Mouse (Mus musculus) hematopoietic stem cell, adult 5-6 weeks (primary cell): Measurements from ENCODE around the gene Hddc2. TPM values are rescaled to one million over a fixed set of nuclear protein-coding genes. Genes with fewer than 3 reads are reported as not detected.

Experiments used
- ATAC-seq, 2 experiments: fragments of 125-278 bp in 1 of 2; replicated peaks in 1 of 2; 2 replicates each; pipeline ENCODE4 v1.8.0; 2016 to 2017; ENCODE audit warnings: inconsistent platforms in 2 of 2, mild to moderate bottlenecking in 2 of 2, moderate number of reproducible peaks in 2 of 2, low read depth in 1 of 2, moderate TSS enrichment in 1 of 2; ENCODE audit not compliant: low FRiP score in 2 of 2, poor library complexity in 2 of 2, severe bottlenecking in 2 of 2, insufficient read depth in 1 of 2, low TSS enrichment in 1 of 2
- total RNA-seq: library from RNA; stranded (forward); fragments of 172-1452, 232-1000 nt; gene quantifications from 2 replicates; pipeline ENCODE4 v1.2.3, GENCODE M21; 2017

Gene Hddc2
- total RNA-seq = 65.8 and 105 TPM in 2 replicates

DNA sequence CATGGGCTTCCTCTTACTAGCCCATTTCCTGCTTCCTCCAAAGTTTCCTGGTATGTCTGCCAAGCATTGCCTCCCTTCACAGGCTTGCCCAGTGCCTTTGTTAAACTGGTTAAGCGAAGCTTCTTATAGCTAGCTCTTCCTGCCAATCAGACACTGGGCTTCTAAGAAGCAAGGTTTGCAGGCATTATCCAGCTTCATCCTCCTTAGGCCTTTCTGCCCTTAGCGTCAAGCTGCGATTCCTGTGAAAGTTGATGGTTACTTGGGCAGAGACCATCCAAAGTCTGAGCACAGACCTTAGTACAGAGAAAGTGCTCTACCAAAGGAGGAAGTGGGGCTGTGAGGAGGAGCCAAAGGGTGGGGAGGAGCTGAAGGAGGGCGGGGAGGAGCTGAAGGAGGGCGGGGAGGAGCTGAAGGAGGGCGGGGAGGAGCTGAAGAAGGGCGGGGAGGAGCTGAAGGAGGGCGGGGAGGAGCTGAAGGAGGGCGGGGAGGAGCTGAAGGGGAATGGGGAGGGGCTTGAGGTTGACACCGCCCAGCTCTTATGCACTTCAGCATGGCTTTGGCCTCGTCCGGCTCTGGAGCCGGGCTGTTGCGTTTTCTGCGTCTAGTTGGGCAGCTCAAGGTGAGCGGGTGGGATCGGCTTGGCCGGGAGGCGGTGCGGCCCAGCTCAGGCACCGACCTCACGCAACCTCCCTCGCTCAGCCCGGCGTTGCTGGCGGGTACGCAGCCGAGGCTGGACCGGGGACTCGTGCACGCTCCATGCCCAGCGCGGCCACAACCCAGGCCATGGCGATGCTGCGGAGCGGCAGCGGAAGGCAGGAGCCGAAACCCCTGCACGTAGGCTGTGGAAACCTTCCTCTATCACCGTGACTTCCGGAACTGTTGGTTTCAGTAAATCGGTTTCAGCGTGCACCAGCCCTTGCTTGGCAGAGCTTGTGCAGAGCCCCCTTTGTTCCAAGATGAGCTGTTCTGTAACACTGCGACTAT lies at the start of gene Hddc2:
Gene Hddc2, plus strand, starts transcription at position 519 of the 984 bp plus-strand sequence.
- peak; percentile 84 to 91 for ATAC-seq

DNA sequence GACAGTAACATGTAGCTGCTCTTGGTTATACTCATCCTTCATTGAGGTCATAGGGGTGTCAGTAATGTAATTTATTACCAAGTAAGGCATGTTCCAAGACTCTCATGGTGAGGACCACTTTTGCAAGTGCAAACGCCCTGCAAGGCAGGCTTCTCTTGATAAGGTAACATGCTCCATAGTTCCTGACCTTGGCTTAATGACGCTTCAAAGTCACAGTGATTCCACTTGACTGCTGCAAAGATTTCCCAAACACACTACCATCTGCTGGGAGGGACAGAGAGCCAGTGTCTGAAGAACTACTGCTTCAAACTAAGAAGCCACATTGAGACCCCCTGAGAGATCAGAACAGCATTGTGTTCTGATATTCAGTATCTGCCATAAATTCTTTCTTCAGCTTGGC lies 40.4 kb upstream of the Hddc2 start:
- no peak for ATAC-seq

DNA sequence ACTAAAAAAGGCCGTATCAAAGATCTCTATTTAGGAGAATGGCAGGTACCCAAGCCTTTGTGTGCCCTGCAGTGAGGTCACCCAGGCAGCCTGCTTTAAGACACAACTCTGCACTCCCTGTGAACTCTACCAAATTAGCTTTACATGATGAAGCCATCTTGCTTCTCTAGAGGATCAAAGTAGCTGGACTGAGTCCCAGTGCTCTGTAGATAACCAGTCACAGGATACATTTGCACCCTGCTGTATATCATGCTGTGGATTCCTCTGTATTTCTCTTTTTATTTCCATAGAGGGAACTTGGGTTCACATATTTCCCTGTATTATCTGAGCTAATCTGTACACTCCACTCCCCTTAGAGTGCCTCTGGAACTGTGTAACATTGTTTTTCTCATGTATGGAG lies 40.0 kb upstream of the Hddc2 start:
- ATAC-seq = no peak

- ATAC-seq = no peak
Measured at GRCm38 (mm10) chr10:31287787-31288186, 25.4 kb upstream of the Hddc2 start.

GRCm38 (mm10) chr10:31288697-31289390 lies 24.3 kb upstream of the Hddc2 start:
- ATAC-seq = no peak

DNA sequence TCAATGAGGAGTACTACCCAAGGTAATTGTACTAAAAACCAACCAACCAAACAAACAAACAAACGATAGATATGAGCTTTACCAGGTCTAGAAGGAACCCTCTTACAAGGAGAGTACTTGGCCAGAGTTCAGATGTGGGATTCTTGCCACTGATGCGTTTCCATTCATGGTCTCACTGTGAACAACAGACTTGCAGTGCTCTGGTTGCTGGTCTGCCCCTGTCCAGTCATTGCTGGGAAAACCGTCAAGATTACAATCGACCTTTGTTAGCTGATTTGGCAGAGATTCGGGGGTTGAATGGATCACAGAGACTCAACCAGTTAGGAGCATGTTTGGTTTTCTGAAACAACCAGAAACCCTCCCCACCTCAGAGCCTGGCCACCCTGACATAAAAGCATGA lies 17.5 kb upstream of the Hddc2 start:
- ATAC-seq = no peak

DNA sequence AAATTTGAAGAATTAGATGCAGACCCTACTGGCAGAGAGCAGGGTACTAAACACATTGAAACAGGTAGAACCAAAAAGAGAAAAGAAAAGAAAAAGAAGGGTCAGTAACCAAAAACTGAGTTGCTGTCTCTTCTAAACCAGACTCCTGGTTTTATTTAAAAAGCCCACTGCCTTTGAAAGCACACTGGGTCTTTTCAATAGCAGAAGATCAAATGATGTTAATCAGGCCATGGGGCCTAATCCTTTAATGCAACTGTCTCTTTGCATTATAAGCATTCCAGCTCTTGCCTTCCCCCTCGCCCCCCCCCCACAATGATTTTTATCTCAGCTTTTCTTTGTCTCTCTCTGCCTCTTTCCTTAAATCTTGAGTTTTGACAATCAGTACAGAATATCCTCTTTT lies 16.7 kb upstream of the Hddc2 start:
- no peak for ATAC-seq

DNA sequence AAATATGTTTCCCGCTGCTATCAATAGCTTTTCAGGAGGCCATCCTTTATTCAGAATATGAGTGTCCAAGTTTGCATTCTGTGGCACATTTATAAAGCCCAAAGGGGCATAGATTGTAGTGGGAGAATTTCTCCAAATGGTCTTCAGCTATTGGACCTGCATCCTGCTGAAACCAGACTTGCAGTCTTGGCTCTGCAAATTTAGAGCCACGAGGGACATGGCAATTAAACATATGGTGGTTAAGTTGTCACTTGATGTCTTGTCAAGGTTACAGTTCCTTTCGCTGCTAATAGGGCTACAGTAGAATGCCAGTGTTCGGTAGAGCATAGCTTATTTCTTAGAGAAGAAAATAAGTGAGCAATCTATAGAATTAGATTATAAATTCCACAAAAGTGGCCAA lies 16.1 kb upstream of the Hddc2 start:
- ATAC-seq = no peak

GRCm38 (mm10) chr10:31298263-31298662 lies 14.9 kb upstream of the Hddc2 start:
- no peak for ATAC-seq

- ATAC-seq = peak; percentile 62 to 94
Measured at GRCm38 (mm10) chr10:31298921-31299574, 14.1 kb upstream of the Hddc2 start.

DNA sequence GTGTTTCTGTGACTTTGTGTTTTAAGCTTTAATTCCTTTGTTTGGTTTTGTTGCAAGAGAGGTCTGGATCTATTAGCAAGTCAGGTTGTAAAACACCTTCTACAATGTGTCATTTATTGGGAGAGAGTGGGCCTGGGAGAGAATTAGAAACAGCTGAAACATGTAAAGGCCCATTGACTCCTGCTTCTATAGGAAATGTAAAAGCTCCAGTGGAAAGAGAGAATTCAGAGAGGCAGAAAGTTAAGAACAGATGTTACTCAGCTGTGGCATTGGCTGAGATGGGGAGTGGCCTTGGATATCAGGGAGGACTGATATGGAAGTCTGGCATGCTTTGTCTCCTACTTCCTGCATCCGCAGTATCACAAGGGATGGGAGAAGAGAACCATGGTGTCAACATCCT lies 12.9 kb upstream of the Hddc2 start:
- no peak for ATAC-seq

- ATAC-seq = no peak
Measured at GRCm38 (mm10) chr10:31303446-31303845, 9.7 kb upstream of the Hddc2 start.

GRCm38 (mm10) chr10:31307024-31307598 lies 6.1 kb upstream of the Hddc2 start:
- no peak for ATAC-seq

- no peak for ATAC-seq
Measured at GRCm38 (mm10) chr10:31318491-31318890, 5.3 kb downstream of the Hddc2 start.

DNA sequence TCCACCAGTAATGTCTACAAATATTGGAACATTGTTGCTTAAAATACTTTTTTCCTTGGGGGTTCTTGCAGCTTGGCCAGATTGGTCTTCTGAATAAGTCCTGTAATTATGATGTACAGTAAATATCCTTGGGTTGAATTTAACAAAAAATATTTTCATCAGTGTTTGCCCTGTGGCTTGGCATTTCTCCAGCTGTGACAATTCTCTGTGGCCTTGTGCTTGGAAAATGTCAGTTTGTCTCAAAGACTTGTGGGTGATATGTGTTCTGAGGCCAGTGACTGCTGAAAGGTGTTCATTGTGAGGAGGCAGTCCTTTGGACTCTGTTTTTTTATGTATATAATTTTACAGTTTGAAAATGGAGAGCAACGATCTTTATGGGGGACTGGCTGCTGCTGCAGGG lies 16.3 kb downstream of the Hddc2 start:
- no peak for ATAC-seq

GRCm38 (mm10) chr10:31330286-31330962 lies 17.2 kb downstream of the Hddc2 start:
- ATAC-seq = peak in 1 of 2 experiments; percentile 56; a peak in 1 of 4 replicates

- ATAC-seq = peak; percentile 62 to 67; a peak in 3 of 4 replicates
Measured at GRCm38 (mm10) chr10:31331225-31331775, 18.1 kb downstream of the Hddc2 start.
